Mouse (Mus musculus) inflammation-experienced regulatory T-cells, adult 6 months (primary cell): ENCODE results near the gene Siah1a. TPM values are rescaled to one million over a fixed set of nuclear protein-coding genes. Genes with fewer than 3 reads are reported as not detected.

Source experiments
- ATAC-seq: one replicate; pipeline ENCODE4 v1.8.0; 2017
- polyA plus RNA-seq, 3 experiments: library from polyadenylated mRNA; unstranded; fragments of 100-300 nt; shearing (Covaris generic); gene quantifications; one replicate each; pipeline ENCODE4 v1.2.1; 2017

Gene Siah1a
- 1 to 10 TPM; 4.6 to 9.0 (median 6.2) TPM for polyA plus RNA-seq

DNA sequence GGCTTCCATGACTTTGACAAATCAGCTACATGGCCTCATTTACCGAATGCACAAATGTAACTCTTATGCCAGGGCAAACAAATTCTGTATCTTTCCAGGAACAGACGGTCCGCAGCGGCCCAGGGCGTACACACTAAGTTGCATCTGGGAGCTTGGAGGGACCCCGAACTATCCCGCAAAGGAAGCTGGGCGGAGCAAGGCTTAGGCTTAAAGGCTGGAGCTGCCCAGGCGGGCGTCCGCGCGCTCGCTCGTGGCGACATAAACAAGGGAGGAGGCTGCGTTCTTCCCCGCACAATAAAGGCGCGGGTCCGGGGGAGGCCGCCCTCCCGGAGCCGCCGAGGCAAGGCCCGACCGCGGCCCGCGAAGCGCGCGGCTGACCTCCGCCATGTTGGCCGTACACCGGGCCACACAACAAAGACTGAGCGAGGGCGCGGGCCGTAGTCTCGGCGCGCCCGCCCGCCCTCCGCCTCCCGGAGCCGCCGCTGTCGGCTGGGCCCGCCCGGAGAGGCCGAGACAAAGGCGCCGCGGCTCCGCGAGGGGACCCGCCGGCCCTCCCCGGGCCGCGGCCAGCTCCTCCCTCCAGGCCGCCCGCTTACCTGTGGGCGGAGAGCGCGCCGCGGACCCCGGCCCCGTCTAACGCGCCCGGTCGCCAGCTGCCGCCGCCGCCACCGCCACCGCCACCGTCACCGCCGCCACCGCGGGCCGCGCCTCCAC lies at the start of gene Siah1a, which contains the start of gene Gm10638:
Siah1a (minus strand) TSS at position 714 of the 714 bp plus-strand sequence.
Gm10638 (plus strand) TSS at position 479 of the 714 bp plus-strand sequence.
- peak; percentile 33 for ATAC-seq

DNA sequence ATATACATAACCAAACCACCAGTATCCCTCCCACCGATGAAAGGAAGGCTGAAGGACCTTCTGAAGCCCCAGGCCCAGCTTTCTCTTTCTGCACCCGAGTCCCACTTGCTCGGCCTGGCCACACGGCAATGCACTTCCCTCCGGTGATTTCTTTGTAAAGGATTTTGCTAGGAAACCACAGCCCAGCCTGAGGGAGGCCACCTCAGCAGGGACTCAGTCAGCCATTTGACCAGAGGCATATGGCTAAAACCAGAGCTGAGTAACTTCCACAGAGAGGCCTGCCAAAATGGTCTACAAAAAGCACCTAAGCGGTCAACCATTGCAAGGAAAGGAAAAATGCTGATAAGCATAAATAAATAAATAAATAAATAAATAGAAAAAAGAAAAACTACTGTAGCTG lies 49.0 kb upstream of the Siah1a start:
- ATAC-seq: no peak

- no peak for ATAC-seq
Measured at GRCm38 (mm10) chr8:86791542-86791941, 45.8 kb upstream of the Siah1a start.

DNA sequence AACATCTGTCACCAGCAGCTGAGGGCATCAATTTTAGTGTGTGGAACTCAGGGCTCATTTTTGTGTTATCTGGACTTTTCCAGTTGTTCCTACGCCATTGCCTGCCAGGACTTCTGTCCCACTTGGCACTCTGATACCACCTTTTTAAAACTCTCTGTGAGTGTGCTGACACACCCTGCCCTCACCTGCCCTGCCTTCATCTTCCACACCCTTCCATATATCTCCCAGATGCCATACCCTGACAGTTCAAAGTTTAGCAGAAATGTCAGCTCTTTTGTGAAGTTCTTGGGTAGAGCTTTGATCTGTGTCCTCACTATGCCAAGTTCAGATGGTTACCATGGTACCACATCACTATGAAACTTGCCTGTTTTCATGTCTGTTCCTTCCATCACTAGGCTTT lies 43.8 kb upstream of the Siah1a start:
- no peak for ATAC-seq

DNA sequence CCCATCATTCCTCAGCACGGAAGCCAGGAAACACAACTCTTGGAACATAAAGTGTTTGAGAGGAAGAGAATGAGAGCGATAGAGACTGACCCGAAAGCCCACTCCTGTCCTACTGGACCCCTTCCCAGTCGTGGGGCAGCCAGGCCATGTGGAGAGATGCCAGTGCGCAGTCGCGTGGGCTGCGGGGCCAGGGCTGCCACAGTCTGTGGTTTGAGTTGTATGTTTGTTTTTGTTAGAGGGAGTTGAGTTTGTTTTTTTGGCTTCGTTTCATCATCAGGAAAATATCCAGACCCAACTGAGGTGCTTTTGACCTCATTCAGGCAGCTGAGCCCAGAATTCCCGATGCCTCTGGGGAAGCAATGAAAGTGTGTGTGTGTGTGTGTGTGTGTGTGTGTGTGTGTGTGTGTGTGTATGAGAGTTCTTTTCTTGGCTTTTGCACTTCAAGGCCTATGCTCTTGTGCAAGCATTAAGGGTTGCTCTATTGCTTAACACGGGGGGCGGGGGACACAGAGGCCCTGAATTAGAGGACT lies 42.2 kb upstream of the Siah1a start:
- ATAC-seq: no peak

GRCm38 (mm10) chr8:86786498-86786897 lies 40.8 kb upstream of the Siah1a start:
- ATAC-seq: no peak

GRCm38 (mm10) chr8:86781094-86781493 lies 35.4 kb upstream of the Siah1a start:
- ATAC-seq: no peak

DNA sequence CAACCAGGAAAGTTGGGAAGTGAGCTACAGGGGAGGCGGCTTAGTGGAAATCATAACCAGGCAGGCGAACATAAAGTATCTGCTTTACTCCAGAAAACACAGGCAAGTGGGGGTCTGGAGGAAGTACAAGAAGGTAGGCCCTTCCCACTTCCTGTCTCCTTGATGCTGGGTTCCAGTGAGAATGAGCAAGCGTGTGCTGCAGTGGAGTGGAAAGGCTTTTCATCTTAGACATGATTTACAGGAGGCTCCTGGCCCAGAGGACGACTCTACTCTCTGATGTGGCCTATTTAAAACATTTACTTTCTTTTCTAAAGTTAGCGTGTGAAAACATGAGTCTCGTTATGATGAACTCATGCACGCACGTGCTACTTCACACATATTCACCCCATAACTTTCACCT lies 33.5 kb upstream of the Siah1a start:
- ATAC-seq: peak; percentile 67

- no peak for ATAC-seq
Measured at GRCm38 (mm10) chr8:86769945-86770715, 24.4 kb upstream of the Siah1a start.

- ATAC-seq: no peak
Measured at GRCm38 (mm10) chr8:86768499-86768898, 22.8 kb upstream of the Siah1a start.

DNA sequence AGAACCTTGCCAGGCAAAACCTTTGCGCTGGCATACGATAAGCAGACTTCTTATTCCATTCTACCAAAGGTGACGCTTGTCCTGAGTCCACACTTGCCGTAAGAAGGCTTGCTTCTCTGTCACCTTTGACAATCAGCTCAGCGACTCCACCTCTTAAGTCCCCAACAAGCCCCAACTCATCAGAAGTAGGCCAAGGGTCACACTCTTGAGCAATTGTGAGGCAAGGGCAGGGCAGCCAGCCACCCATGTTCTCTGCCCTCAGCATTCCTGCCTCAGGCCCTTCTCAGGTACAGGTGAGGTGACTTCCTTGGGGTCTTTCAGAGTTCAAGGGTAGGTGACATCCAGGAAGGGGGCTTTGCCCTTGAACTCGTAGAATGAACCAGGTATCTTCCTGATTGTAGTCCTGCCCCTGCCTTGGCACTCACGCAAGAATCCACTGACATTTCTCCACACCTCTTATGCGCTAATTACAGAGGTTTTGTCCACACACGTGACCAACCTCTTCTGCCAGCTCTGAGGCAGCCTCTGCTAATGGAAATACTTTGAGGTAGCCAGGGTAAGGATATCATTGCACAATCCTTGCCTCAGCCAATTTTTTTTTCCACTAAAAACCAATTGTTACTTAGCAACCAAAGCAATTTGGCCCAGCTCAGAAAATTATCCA lies 20.9 kb upstream of the Siah1a start:
- no peak for ATAC-seq

DNA sequence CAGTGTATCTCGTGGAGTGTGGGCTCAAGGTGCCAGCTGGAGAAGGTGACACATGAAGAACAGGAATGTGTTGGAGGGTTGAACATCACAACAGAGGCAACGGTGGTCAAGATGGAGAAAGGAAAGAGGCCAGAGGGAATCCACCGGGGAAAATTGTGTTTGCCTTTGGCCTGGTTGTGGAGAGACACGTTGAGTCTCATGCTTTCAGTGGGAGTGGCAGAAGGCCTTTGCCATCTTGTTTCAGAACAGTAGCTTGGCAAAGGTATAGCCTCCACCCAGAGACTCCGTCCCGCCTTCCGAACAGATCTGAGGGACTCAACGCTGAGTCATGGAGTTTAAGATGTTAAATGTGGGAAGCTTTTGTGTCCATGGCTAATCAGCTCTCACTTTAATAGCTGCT lies 19.9 kb upstream of the Siah1a start:
- no peak for ATAC-seq

GRCm38 (mm10) chr8:86765155-86765554 lies 19.4 kb upstream of the Siah1a start:
- ATAC-seq: no peak

DNA sequence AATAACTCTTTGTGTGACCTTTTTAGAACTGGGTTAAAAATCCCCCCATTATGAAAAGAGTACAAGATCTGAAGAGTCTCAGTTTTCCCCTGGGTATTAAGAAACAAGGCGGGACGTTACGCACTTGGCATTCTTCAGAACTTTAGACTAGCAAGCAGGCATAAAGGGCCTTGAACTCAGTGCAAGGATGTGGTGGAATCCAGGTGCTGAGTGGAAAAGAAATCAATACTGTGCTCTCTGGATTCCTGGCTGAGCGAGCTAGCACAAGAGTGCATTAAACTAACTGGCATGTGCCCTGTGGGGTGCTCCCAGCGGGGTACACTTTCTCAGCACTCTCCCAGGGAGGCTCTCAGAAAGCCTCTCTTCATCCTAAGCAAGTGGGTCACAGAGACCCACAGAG lies 17.1 kb upstream of the Siah1a start:
- ATAC-seq: no peak

GRCm38 (mm10) chr8:86760746-86761145 lies 15.0 kb upstream of the Siah1a start:
- no peak for ATAC-seq

DNA sequence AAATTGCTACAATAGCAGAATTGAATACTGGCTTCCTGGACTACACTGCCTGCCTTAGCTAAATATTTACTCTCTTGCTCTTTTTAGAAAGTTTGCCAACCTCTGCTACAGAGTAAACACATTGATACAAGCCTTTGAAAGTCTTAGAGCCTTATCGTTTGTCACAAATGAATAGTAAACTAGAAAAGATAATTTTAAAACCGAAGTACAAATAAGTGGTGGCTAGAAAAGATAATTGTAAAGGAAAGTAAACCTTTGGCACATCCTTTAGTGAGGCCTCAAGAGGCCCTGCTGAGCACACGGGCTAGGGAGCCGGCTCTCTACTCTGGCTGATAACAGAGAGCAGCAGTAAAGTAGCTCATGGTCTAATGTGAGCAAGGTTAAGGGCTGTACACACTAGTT lies 13.4 kb upstream of the Siah1a start:
- ATAC-seq: no peak

- ATAC-seq: no peak
Measured at GRCm38 (mm10) chr8:86758651-86759050, 12.9 kb upstream of the Siah1a start.

- ATAC-seq: no peak
Measured at GRCm38 (mm10) chr8:86756948-86757733, 11.4 kb upstream of the Siah1a start.

- no peak for ATAC-seq
Measured at GRCm38 (mm10) chr8:86749842-86750241, 4.1 kb upstream of the Siah1a start.

DNA sequence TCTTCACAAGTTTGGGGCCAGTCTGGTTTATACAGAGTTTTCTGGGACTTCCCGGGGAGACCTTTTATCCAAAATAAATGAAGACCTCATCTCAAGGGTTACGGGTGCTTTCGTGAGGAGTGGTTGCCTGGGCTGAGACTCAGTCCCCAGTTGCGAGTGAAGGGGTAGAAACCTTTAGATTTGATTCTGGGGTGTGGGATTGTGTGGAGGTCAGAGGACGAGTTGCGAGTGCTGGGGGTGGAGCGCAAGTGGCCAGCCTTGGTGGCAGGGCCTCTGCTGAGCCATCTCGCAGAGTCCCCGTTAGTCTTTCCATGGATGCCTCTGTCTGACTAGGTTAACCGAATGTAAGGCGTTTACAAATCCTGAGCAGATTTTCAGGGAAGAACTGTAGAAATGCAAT lies 777 bp upstream of the Siah1a start:
- ATAC-seq: peak; percentile 36

GRCm38 (mm10) chr8:86745935-86746441 lies 254 bp upstream of the Siah1a start:
- peak; percentile 75 for ATAC-seq
